ENCODE assay signal across 10 mouse cellular contexts in genomic region chr12:86977833-86978232, GRCm38 (mm10). TPM values are rescaled to one million over a fixed set of nuclear protein-coding genes. Genes with fewer than 3 reads are reported as not detected.
DNase-seq lines count a peak whose midpoint lies in the region; ATAC-seq and TF ChIP-seq lines count a peak whose summit lies in the region.
"Had no signal": no experiment of that assay in that cellular context is flagged by ENCODE, and none has a peak within 500 bp of the region (broad histone marks: within the 10 kb centered on the region; RNA-seq: fewer than 3 reads in every experiment).

No protein-coding gene starts in this region.

- 9% methylated on average over 15 of the region's 15 CpGs for WGBS in lung, embryonic 14.5 days
- 9% methylated on average over 15 of the region's 15 CpGs for WGBS in lung, postnatal 0 days
- 12% methylated on average over 15 of the region's 15 CpGs for WGBS in intestine, embryonic 15.5 days

- H3K4me1 ChIP-seq in lung, embryonic 14.5 days (ENCODE audit: insufficient read depth) = peaks cover 14% of the 10 kb centered on the region
- peaks cover 15% of the 10 kb centered on the region for H3K4me1 ChIP-seq in lung, postnatal 0 days (ENCODE audit: insufficient read depth, low read depth, low read length)
- peaks cover 29% of the 10 kb centered on the region for H3K4me1 ChIP-seq in intestine, embryonic 15.5 days (replicated peaks)

- no peak for TF ChIP-seq CTCF in lung, embryonic 14.5 days (IDR thresholded peaks at IDR 0.05; ENCODE audit: low read depth)
- TF ChIP-seq CTCF in lung, postnatal 0 days (IDR thresholded peaks at IDR 0.05) = no peak

- H3K4me2 ChIP-seq in lung, embryonic 14.5 days = no peak overlapping the region
- no peak overlapping the region for H3K4me2 ChIP-seq in lung, postnatal 0 days (replicated peaks; ENCODE audit: low read depth, low read length)
- H3K4me2 ChIP-seq in intestine, embryonic 15.5 days (replicated peaks) = no peak overlapping the region; the same call in 1 of the 2 replicates

- ATAC-seq in lung, embryonic 14.5 days (ENCODE audit: insufficient read depth) = peak; percentile 42; the same call in 1 of the 2 replicates
- ATAC-seq in lung, postnatal 0 days = no peak
- ATAC-seq in inflammation-experienced regulatory T-cells, adult 6 months = no peak
- no peak for ATAC-seq in intestine, embryonic 15.5 days

- no peak overlapping the region for H3K4me3 ChIP-seq in lung, embryonic 14.5 days (ENCODE audit: low read depth, low read length)
- no peak overlapping the region for H3K4me3 ChIP-seq in lung, postnatal 0 days (ENCODE audit: low read depth, low read length)
- H3K4me3 ChIP-seq in intestine, embryonic 15.5 days (replicated peaks) = no peak overlapping the region

- no peak overlapping the region for H3K27ac ChIP-seq in lung, embryonic 14.5 days (ENCODE audit: low read depth)
- H3K27ac ChIP-seq in lung, postnatal 0 days (ENCODE audit: low read length) = no peak overlapping the region
- no peak overlapping the region for H3K27ac ChIP-seq in intestine, embryonic 15.5 days

- TF ChIP-seq EP300 in lung, postnatal 0 days (IDR thresholded peaks at IDR 0.05) = no peak

- H3K27me3 ChIP-seq in lung, embryonic 14.5 days (ENCODE audit: insufficient read depth, low read length) = peaks cover 14% of the 10 kb centered on the region
- H3K27me3 ChIP-seq in lung, postnatal 0 days (replicated peaks; ENCODE audit: insufficient read depth, low read length) = no peaks in the 10 kb centered on the region
- H3K27me3 ChIP-seq in intestine, embryonic 15.5 days (replicated peaks) = peaks cover 17% of the 10 kb centered on the region

- H3K36me3 ChIP-seq in lung, embryonic 14.5 days (ENCODE audit: insufficient read depth) = no peaks in the 10 kb centered on the region
- H3K36me3 ChIP-seq in lung, postnatal 0 days (ENCODE audit: insufficient read depth, low read length) = no peaks in the 10 kb centered on the region
- no peaks in the 10 kb centered on the region for H3K36me3 ChIP-seq in intestine, embryonic 15.5 days

- no peaks in the 10 kb centered on the region for H3K9me3 ChIP-seq in lung, embryonic 14.5 days (ENCODE audit: low read depth, low read length)
- no peaks in the 10 kb centered on the region for H3K9me3 ChIP-seq in lung, postnatal 0 days (ENCODE audit: low read length)
- no peaks in the 10 kb centered on the region for H3K9me3 ChIP-seq in intestine, embryonic 15.5 days

- DNase-seq in embryo, embryonic 10 days (ENCODE audit: low spot score) = peak; percentile 20
- DNase-seq in embryo, embryonic 10.5 days (ENCODE audit: low spot score) = no peak
- peak; percentile 72 for DNase-seq in lung, embryonic 14.5 days
- no peak for DNase-seq in lung, postnatal 0 days (ENCODE audit: low spot score)
- peak; percentile 45 to 62 for DNase-seq in frontal cortex, postnatal 25 days (ENCODE audit: low spot score in 2 of 2)
- DNase-seq in right cerebral cortex, adult 2 months (ENCODE audit: low spot score in 2 of 2) = peak; percentile 83 to 89

- no peak overlapping the region for H3K9ac ChIP-seq in lung, embryonic 14.5 days
- no peak overlapping the region for H3K9ac ChIP-seq in lung, postnatal 0 days (replicated peaks; ENCODE audit: low read depth)
- H3K9ac ChIP-seq in intestine, embryonic 15.5 days = no peak overlapping the region

RNA-seq across cellular contexts. Expression of gene Zdhhc22, which starts 12.4 kb away (rescaled TPM):
- 0.05 TPM in 1 of 2 replicates, not detected in the other for polyA plus RNA-seq in lung, embryonic 14.5 days (2014; fragmentation: Nextera tagmentation; extraction: Ambion mirVana)
- polyA plus RNA-seq in lung, postnatal 0 days (2015; fragmentation: Nextera tagmentation; extraction: Ambion mirVana) = 0.04 TPM in 1 of 2 replicates, not detected in the other
- under 1 TPM in 2 of 3 experiments, not detected in 1; 0.16 to 0.79 TPM for polyA plus RNA-seq in inflammation-experienced regulatory T-cells, adult 6 months (2017; shearing (Covaris generic))
- polyA plus RNA-seq in intestine, embryonic 15.5 days (2015; fragmentation: Nextera tagmentation; extraction: Ambion mirVana) = 0.06 and 0.34 TPM in 2 replicates
- polyA plus RNA-seq: C2C12; large intestine, adult 2 months had no signal

RNA-seq across cellular contexts. Expression of gene Cipc, which starts 31.0 kb away (rescaled TPM):
- 22.4 and 24.3 TPM in 2 replicates for polyA plus RNA-seq in lung, embryonic 14.5 days (2014; fragmentation: Nextera tagmentation; extraction: Ambion mirVana)
- 12.5 and 14.8 TPM in 2 replicates for polyA plus RNA-seq in lung, postnatal 0 days (2015; fragmentation: Nextera tagmentation; extraction: Ambion mirVana)
- 10 to 100 TPM; 20.2 to 29.2 (median 28.3) TPM for polyA plus RNA-seq in inflammation-experienced regulatory T-cells, adult 6 months (2017; shearing (Covaris generic))
- 10.6 TPM in 2 replicates for polyA plus RNA-seq in intestine, embryonic 15.5 days (2015; fragmentation: Nextera tagmentation; extraction: Ambion mirVana)

RNA-seq across cellular contexts. Expression of gene Tmem63c, which starts 43.3 kb away (rescaled TPM):
- not detected in 2 replicates for polyA plus RNA-seq in lung, embryonic 14.5 days (2014; fragmentation: Nextera tagmentation; extraction: Ambion mirVana)
- 0.11 and 0.12 TPM in 2 replicates for polyA plus RNA-seq in lung, postnatal 0 days (2015; fragmentation: Nextera tagmentation; extraction: Ambion mirVana)
- 1 to 10 TPM in 2 of 3 experiments, under 1 TPM in 1; 0.78 to 3.8 (median 1.1) TPM for polyA plus RNA-seq in inflammation-experienced regulatory T-cells, adult 6 months (2017; shearing (Covaris generic))
- 0.44 and 0.63 TPM in 2 replicates for polyA plus RNA-seq in intestine, embryonic 15.5 days (2015; fragmentation: Nextera tagmentation; extraction: Ambion mirVana)
- polyA plus RNA-seq: C2C12 had no signal

Comparison
In these comparisons a context has a peak if more than half of its experiments do, and no peak if none do; other contexts are left out.
1. DNase-seq: peak in embryo, embryonic 10 days (single experiment), lung, embryonic 14.5 days (single experiment), frontal cortex, postnatal 25 days (2 of 2) and right cerebral cortex, adult 2 months (2 of 2); none in embryo, embryonic 10.5 days (single experiment) and lung, postnatal 0 days (single experiment).